Mouse (Mus musculus): ENCODE data around the gene Vps52. TPM values are rescaled to one million over a fixed set of nuclear protein-coding genes. Genes with fewer than 3 reads are reported as not detected.
"Not testable (repeated sequence)": the region's sequence is repeated elsewhere in the genome, so short reads cannot be mapped to it uniquely, and the experiment has no call there.

The Vps52 gene
- polyA plus RNA-seq, 1 experiment from 2014 or later: 23.5 TPM

DNA sequence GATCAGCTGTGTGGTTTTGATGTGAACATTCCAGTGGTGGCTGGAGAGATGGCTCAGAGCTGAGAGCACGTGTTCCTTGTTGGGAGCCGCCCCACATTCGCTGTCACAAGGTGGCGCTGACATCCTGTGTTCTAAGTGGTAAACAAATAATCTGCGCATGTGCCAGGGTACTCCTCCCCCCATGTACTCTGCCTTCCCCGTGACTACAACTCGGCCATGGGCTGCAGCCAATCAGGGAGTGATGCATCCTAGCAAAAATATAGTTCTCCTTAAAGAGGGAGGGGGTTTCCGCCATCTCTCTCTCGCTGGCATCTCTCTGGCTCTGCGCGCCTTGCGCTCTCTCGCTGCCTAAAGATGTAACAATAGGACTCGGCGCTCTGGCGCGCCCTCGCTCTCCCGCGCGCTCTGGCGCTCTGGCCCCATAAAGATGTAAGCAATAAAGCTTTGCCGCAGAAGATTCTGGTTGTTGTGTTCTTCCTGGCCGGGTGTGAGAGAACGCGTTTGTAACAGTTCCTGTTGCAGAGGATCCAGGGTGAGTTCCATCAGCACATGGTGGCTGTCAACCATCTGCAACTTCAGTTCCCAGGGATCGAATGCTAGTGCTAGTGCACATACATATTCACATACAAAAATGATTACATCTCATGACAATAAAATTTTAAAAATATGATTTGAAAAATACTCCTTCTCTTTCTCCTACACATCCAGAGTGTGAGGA is 25.7 kb downstream of the Vps52 start:
- H3K9me3 ChIP-seq (ENCODE audit: control insufficient read depth); H3K27me3 ChIP-seq (replicated peaks; ENCODE audit: control insufficient read depth, insufficient read depth, low read length); H3K9ac ChIP-seq (ENCODE audit: low read depth, low read length); H3K36me3 ChIP-seq (ENCODE audit: control insufficient read depth, insufficient read depth); H3K4me1 ChIP-seq (replicated peaks; ENCODE audit: control insufficient read depth, insufficient read depth, low read length): not testable (repeated sequence)
- ATAC-seq: peak; percentile 50
- under 1% methylated on average over 27 of the region's 27 CpGs for WGBS
- Histone ChIP-seq H3K4me2 (replicated peaks; ENCODE audit: low read depth) (peak overlapping the region; percentile 73), H3K27ac (ENCODE audit: low read depth, low read length) (peak overlapping the region; percentile 71; the same call in 1 of the 2 replicates), H3K4me3 (ENCODE audit: low read depth, low read length) (peak overlapping the region; percentile 39)
- peak; percentile 82 for TF ChIP-seq CTCF (IDR thresholded peaks at IDR 0.05; ENCODE audit: low read depth)

GRCm38 (mm10) chr17:33982136-33982535 is 26.5 kb downstream of the Vps52 start:
- not testable (repeated sequence) for H3K9me3 ChIP-seq (ENCODE audit: control insufficient read depth); H3K27ac ChIP-seq (ENCODE audit: low read depth, low read length); H3K4me3 ChIP-seq (ENCODE audit: low read depth, low read length); H3K27me3 ChIP-seq (replicated peaks; ENCODE audit: control insufficient read depth, insufficient read depth, low read length); H3K4me1 ChIP-seq (replicated peaks; ENCODE audit: control insufficient read depth, insufficient read depth, low read length); ATAC-seq; H3K36me3 ChIP-seq (ENCODE audit: control insufficient read depth, insufficient read depth); H3K9ac ChIP-seq (ENCODE audit: low read depth, low read length)
- peak overlapping the region; percentile 73; the same call in 1 of the 2 replicates for H3K4me2 ChIP-seq (replicated peaks; ENCODE audit: low read depth)
- peak; percentile 88 for TF ChIP-seq CTCF (IDR thresholded peaks at IDR 0.05; ENCODE audit: low read depth)
- 10% methylated on average over 8 of the region's 8 CpGs for WGBS

- Histone ChIP-seq H3K9me3 (ENCODE audit: control insufficient read depth) (no peaks in the 10 kb centered on the region), H3K9ac (ENCODE audit: low read depth, low read length) (no peak overlapping the region), H3K4me1 (replicated peaks; ENCODE audit: control insufficient read depth, insufficient read depth, low read length) (no peaks in the 10 kb centered on the region), H3K27ac (ENCODE audit: low read depth, low read length) (no peak overlapping the region), H3K4me3 (ENCODE audit: low read depth, low read length) (no peak overlapping the region), H3K4me2 (replicated peaks; ENCODE audit: low read depth) (no peak overlapping the region), H3K36me3 (ENCODE audit: control insufficient read depth, insufficient read depth) (peaks cover 9% of the 10 kb centered on the region; the same call in 1 of the 2 replicates), H3K27me3 (replicated peaks; ENCODE audit: control insufficient read depth, insufficient read depth, low read length) (no peaks in the 10 kb centered on the region)
- WGBS: 32% methylated on average over 10 of the region's 10 CpGs
- peak; percentile 35; the same call in 1 of the 2 replicates for ATAC-seq
- TF ChIP-seq CTCF (IDR thresholded peaks at IDR 0.05; ENCODE audit: low read depth): peak; percentile 87
Observed at GRCm38 (mm10) chr17:33991788-33992664, 36.4 kb downstream of the Vps52 start.

DNA sequence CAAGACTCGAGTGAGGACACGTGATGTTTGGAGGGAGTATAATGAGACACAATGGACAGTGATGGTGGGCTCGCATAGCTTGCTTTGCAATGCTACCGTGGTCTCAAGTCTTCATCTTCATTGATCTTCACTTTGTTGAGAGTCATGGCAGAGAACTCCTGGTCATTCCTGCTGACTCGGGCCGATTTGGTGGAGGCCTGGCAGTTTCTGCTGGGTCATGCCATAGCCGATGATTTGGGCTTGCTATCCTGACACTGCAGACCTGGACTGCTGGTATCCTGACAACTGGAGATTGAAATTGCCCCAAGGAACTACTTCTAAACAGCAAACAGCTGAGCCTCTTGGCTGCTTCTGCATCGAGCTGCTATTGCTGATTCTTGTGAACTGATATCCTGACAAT is 39.3 kb downstream of the Vps52 start:
- H3K27ac ChIP-seq (ENCODE audit: low read depth, low read length): no peak overlapping the region
- WGBS: 90% methylated on average over 8 of the region's 8 CpGs
- no peaks in the 10 kb centered on the region for H3K9me3 ChIP-seq (ENCODE audit: control insufficient read depth)
- H3K4me2 ChIP-seq (replicated peaks; ENCODE audit: low read depth): no peak overlapping the region
- no peak overlapping the region for H3K9ac ChIP-seq (ENCODE audit: low read depth, low read length)
- ATAC-seq: no peak
- H3K4me3 ChIP-seq (ENCODE audit: low read depth, low read length): no peak overlapping the region
- H3K27me3 ChIP-seq (replicated peaks; ENCODE audit: control insufficient read depth, insufficient read depth, low read length): no peaks in the 10 kb centered on the region
- H3K4me1 ChIP-seq (replicated peaks; ENCODE audit: control insufficient read depth, insufficient read depth, low read length): no peaks in the 10 kb centered on the region
- peaks cover 12% of the 10 kb centered on the region; the same call in 1 of the 2 replicates for H3K36me3 ChIP-seq (ENCODE audit: control insufficient read depth, insufficient read depth)
- TF ChIP-seq CTCF (IDR thresholded peaks at IDR 0.05; ENCODE audit: low read depth): no peak

GRCm38 (mm10) chr17:33995651-33996050 is 40.0 kb downstream of the Vps52 start:
- Histone ChIP-seq H3K27ac (ENCODE audit: low read depth, low read length) (no peak overlapping the region), H3K9ac (ENCODE audit: low read depth, low read length) (no peak overlapping the region), H3K4me3 (ENCODE audit: low read depth, low read length) (no peak overlapping the region), H3K27me3 (replicated peaks; ENCODE audit: control insufficient read depth, insufficient read depth, low read length) (no peaks in the 10 kb centered on the region), H3K36me3 (ENCODE audit: control insufficient read depth, insufficient read depth) (peaks cover 12% of the 10 kb centered on the region; the same call in 1 of the 2 replicates), H3K4me2 (replicated peaks; ENCODE audit: low read depth) (no peak overlapping the region), H3K9me3 (ENCODE audit: control insufficient read depth) (no peaks in the 10 kb centered on the region), H3K4me1 (replicated peaks; ENCODE audit: control insufficient read depth, insufficient read depth, low read length) (no peaks in the 10 kb centered on the region)
- 56% methylated on average over 3 of the region's 3 CpGs for WGBS
- no peak for ATAC-seq
- TF ChIP-seq CTCF (IDR thresholded peaks at IDR 0.05; ENCODE audit: low read depth): no peak

DNA sequence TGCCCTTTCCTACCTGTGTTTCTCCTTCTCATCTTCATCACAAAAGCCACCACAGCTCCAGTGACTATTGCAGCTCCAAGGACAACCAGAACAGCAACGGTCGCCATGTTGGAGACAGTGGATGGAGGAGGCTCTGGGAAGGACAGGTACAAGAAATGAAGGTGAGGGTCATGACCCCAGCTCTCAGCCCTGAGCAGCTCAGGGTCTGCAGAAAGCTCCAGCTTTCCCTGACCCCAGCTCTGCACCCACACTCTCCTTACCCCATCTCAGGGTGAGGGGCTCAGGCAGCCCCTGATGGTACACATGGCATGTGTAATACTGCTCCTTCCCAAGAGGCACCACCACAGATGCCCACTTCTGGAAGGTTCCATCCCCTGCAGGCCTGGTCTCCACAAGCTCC is 41.4 kb downstream of the Vps52 start:
- 94% methylated on average over 2 of the region's 2 CpGs for WGBS
- not testable (repeated sequence) for H3K27ac ChIP-seq (ENCODE audit: low read depth, low read length); H3K4me3 ChIP-seq (ENCODE audit: low read depth, low read length); H3K9ac ChIP-seq (ENCODE audit: low read depth, low read length); ATAC-seq; H3K27me3 ChIP-seq (replicated peaks; ENCODE audit: control insufficient read depth, insufficient read depth, low read length); H3K4me1 ChIP-seq (replicated peaks; ENCODE audit: control insufficient read depth, insufficient read depth, low read length); H3K4me2 ChIP-seq (replicated peaks; ENCODE audit: low read depth); H3K9me3 ChIP-seq (ENCODE audit: control insufficient read depth)
- peaks cover 12% of the 10 kb centered on the region; the same call in 1 of the 2 replicates for H3K36me3 ChIP-seq (ENCODE audit: control insufficient read depth, insufficient read depth)

- H3K27ac ChIP-seq (ENCODE audit: low read depth, low read length); H3K9ac ChIP-seq (ENCODE audit: low read depth, low read length); H3K4me1 ChIP-seq (replicated peaks; ENCODE audit: control insufficient read depth, insufficient read depth, low read length); H3K27me3 ChIP-seq (replicated peaks; ENCODE audit: control insufficient read depth, insufficient read depth, low read length); H3K9me3 ChIP-seq (ENCODE audit: control insufficient read depth); ATAC-seq: not testable (repeated sequence)
- Histone ChIP-seq H3K4me2 (replicated peaks; ENCODE audit: low read depth) (peak overlapping the region; percentile 98), H3K4me3 (ENCODE audit: low read depth, low read length) (peak overlapping the region; percentile 75; the same call in 1 of the 2 replicates), H3K36me3 (ENCODE audit: control insufficient read depth, insufficient read depth) (peaks cover 12% of the 10 kb centered on the region; the same call in 1 of the 2 replicates)
- 37% methylated on average over 5 of the region's 5 CpGs for WGBS
Observed at GRCm38 (mm10) chr17:33998697-33999096, 43.1 kb downstream of the Vps52 start.

All from intestine, postnatal 0 days (tissue).